Mouse (Mus musculus) embryonic facial prominence, embryonic 12.5 days (tissue): ENCODE results near the gene Tbc1d8b. TPM values are rescaled to one million over a fixed set of nuclear protein-coding genes. Genes with fewer than 3 reads are reported as not detected.

Experiments used
- polyA plus RNA-seq: library from polyadenylated mRNA; unstranded; fragments of >200 nt; fragmentation: Nextera tagmentation; extraction: Ambion mirVana; gene quantifications from 2 replicates; pipeline ENCODE4 v1.2.1, GENCODE M21; 2016

Tbc1d8b gene
- polyA plus RNA-seq, 1 experiment from 2014 or later: 1.9 TPM

Other genes starting within 250 kb of the Tbc1d8b start
- gene D330045A20Rik, start 204.6 kb upstream of the Tbc1d8b start, polyA plus RNA-seq: 1.3 and 2.0 TPM in 2 replicates
- gene Rnf128, start 121.7 kb upstream of the Tbc1d8b start, polyA plus RNA-seq: 6.0 and 6.9 TPM in 2 replicates
- gene Gm15013, start 29.5 kb downstream of the Tbc1d8b start, polyA plus RNA-seq: 0.28 TPM in 1 of 2 replicates, not detected in the other
- gene Ripply1, start 97.4 kb downstream of the Tbc1d8b start, polyA plus RNA-seq: not detected in 2 replicates
- 0.18 TPM in 1 of 2 replicates, not detected in the other for gene Cldn2, start 115.8 kb downstream of the Tbc1d8b start, polyA plus RNA-seq
- 12.8 and 14.2 TPM in 2 replicates for gene Morc4, start 186.7 kb downstream of the Tbc1d8b start, polyA plus RNA-seq